Mouse (Mus musculus) liver, adult (tissue): ENCODE results near the gene Tdg.

ENCODE experiments used
- GATA4 ChIP-seq: IDR thresholded peaks from 2 replicates; pipeline ENCODE4 v1.6.1; 2014; ENCODE audit warnings: mild to moderate bottlenecking, low read length; ENCODE audit not compliant: insufficient replicate concordance

Tdg gene

DNA sequence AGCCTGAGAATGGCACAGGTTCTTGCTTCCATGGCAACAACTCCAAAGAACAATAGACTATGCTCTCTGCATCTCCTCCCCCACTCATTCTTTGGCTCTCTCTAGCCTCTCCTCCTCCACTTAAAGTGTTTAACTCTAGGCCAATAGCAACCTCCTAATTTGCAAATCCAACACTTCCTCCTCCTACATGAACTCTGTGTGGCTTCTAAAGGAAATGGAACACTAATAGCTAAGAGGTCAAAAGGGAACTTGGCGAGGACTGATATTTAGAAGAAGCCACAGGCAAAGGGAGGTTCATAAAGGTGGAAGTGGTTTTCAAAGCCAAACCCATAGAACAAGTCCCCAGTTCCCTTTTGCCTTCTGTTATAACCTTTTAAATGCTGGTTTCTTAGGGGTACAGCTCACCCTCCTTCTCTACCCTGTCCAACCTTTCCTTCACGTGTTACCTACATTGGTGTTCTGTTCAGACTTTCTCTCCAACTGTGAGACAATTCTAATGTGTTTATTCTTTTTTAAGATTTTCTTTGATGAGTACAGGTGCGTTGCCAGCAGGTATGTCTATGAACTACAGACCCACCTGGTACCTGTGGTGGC, 67.8 kb downstream of the Tdg start:
- TF ChIP-seq GATA4: no peak

DNA sequence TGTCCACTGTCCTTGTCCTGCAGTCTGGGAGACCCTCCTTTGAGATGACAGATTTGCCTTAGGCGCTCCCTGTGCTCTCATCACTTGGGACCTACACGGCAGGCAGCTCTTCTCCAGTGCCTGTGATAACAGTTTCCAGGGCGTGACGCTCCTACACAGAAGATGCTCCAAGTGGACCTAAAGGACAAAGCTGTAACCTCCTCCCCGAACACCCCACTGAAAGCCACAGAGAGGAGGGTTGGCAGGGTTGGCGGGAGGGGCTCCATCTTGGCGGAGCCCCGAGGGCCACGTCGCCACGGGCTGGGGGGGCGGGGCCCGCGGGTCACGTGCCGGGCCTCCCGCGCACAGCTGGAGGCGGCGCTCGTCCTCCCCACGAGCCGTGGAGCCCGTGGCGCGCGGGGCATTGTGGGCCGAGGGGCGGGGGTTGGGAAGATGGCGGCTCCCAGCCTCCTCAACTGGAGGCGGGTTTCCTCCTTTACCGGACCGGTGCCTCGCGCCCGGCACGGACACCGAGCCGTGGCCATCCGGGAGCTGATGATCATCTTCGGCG, 69.2 kb downstream of the Tdg start:
- 0 out of 2 replicates have a peak, but pooled peaks have one; percentile 8 for TF ChIP-seq GATA4

DNA sequence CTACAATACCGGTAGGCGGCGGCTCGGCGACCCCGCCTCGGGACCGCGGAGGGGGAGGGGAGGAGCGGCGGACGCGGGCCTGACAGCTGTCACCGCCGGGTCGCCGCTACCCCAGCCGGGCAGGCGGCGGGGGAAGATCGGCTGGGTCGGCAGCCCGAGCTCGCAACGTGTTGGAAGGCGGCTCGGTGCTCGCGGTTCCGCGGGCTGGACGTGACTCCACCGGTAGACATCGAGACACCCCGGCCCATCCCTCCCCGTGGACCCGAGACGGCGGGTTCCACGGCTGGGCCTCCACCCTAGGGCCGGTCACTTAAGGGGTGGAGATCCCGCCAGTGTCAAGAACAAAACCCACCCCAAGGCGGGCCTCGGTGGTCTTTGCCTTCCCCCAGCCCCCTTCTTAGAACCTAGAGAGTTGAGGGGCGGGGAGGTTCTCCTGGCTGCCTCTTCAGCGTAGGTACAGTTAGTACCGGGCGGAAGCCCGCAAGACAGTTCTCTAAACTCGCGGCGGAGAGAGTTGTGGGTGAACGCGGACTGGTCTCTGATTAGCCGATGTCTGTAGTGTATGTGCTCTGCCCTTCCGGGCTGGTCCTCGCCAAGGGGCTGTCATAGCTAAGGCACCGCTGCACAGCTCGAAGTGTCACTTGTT, 69.8 kb downstream of the Tdg start:
- TF ChIP-seq GATA4: no peak
